Mouse (Mus musculus) layer of hippocampus, adult 9-10 months (tissue): ENCODE results near the gene Vmn1r9.
"Not testable (repeated sequence)": the region's sequence is repeated elsewhere in the genome, so short reads cannot be mapped to it uniquely, and the experiment has no call there.

Experiments
- DNase-seq: peaks from one replicate; pipeline ENCODE4 v3.0.0; 2022; ENCODE audit warnings: low spot score

Vmn1r9 gene

DNA sequence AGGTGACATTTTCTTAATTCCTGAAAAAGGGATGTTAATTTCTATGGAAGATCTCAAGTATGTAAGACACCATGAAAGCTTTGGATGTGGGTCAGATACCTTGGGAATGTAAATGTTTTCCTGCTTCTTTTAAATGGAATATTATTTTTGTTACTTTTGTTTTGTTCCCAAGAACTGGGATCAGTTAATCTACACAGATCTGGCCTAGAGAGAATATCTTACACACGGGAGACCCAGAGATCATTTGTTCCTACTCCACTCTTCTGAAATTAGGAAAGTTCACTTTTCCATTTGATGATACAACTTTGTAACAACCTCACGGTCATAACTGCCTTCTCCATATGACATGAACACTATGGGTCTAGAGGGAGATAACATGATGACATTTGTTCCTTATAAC, at the start of gene Vmn1r9:
TSS of gene Vmn1r9 (plus strand) at position 301 of the 400 bp plus-strand sequence.
- no peak for DNase-seq

DNA sequence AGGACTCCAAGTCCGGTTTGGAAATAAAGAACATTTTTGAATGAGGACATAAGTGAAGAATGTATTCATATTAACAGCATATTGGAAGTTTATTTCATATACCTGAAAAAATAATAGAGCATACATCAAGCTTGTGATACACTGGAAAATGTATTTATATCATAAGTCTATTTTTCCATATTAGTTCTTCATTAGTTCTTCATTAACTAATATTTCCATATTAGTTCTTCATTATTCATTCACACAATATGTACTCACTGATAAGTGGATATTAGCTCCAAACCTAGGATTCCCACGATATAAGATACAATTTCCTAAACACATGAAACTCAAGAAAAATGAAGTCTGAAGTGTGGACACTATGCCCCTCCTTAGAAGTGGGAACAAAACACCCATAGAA, 41.4 kb upstream of the Vmn1r9 start, which contains the start of gene Vmn1r7:
TSS of gene Vmn1r7 (minus strand) at position 101 of the 400 bp plus-strand sequence.
- DNase-seq, result not testable (repeated sequence)

DNA sequence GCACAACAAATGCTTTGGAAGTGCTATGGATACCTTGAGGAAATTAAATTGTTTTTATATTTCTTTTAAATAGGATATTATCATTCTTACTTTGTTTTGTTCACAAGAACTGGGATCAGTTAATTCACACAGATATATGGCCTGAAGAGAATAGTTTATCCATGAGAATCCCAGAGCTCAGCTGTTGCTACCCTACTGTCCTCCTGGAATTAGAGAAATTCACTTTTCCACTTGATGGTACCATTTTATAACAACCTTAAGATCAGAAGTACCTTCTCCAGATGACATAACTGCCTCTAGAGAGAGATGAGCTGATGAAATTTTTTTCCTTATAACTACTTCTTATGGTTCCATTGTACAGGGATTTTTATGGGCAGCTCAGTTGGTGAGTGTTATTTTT, 34.6 kb upstream of the Vmn1r9 start, which contains the start of gene Vmn1r8:
TSS of gene Vmn1r8 (plus strand) at position 301 of the 400 bp plus-strand sequence.
- no peak for DNase-seq

DNA sequence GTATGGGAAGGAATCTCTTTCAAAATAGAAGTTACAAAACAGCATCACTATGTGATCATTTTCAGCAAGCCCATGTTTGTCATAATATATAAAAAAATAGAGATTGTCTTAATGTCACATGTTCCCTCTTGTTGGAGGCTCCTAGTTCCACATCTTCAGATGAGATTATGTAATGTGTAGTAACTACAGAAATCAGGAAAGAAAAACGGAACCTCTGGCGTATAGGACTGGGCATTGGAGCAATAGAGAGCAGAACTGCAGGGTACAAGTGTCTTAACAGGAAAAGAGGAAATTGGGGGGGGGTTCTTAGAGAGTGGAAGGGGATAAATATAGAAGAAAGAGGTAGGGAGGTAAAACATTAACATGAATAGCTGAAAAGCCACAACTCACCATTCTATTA, 31.9 kb upstream of the Vmn1r9 start:
- DNase-seq, result no peak

DNA sequence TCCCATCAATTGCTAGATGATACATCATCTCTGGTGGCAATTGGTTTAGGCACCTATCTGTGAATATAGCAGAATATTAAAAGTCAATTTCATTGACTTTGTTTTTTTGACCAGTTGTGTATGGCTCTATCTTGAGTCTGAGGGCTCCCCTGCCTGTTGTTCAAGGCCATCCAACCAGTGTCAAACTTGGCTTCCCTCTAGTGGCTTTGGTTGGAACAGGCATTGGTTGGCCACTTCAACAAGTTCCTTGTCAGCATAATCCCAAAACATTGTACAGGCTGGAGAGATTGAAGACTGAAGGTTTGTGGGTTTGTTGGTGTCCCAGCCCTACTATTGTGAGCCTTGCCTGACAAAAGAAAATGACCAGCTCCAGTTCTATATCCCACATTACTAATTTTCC, 2.9 kb upstream of the Vmn1r9 start:
- DNase-seq, result no peak

DNA sequence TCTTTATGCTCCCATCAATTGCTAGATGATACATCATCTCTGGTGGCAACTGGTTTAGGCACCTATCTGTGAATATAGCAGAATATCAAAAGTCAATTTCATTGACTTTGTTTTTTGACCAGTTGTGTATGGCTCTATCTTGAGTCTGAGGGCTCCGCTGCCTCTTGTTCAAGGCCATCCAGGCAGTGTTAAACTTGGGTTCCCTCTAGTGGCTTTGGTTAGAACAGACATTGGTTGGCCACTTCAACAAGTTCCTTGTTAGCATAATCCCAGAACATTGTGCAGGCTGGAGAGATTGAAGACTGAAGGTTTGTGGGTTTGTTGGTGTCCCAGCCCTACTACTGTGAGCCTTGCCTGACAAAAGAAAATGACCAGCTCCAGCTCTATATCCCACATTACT, 39.8 kb downstream of the Vmn1r9 start:
- DNase-seq, result no peak

DNA sequence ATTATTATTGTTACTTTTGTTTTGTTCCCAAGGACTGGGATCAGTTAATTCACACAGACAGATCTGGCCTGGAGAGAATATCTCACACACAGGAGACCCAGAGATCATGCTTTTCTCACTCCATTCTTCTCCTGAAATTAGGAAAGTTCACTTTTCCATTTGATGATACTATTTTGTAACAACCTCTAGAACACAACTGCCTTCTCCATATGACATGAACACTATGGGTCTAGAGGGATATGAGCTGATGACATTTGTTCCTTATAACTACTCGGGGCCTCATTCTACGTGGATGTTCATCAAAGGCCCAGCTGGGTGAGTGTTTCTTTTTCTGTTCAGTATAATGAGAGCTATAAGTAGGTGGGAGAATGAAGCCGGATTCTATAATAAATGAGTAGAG, 42.6 kb downstream of the Vmn1r9 start, which contains the start of gene Vmn1r10:
TSS of gene Vmn1r10 (plus strand) at position 301 of the 400 bp plus-strand sequence.
- no peak for DNase-seq
